Mouse (Mus musculus) inflammation-experienced regulatory T-cells, adult 6 months (primary cell): ENCODE results near the gene Zdhhc22. TPM values are rescaled to one million over a fixed set of nuclear protein-coding genes. Genes with fewer than 3 reads are reported as not detected.
A peak's percentile ranks its signal among the peaks of the same experiment; 100 is the strongest.

Experiments
- ATAC-seq: one replicate; pipeline ENCODE4 v1.8.0; 2017
- polyA plus RNA-seq, 3 experiments: library from polyadenylated mRNA; unstranded; fragments of 100-300 nt; shearing (Covaris generic); gene quantifications; one replicate each; pipeline ENCODE4 v1.2.1; 2017

Zdhhc22 gene
- polyA plus RNA-seq, 3 experiments from 2014 or later, result 0.16 to 0.79 TPM; not detected in 1

DNA sequence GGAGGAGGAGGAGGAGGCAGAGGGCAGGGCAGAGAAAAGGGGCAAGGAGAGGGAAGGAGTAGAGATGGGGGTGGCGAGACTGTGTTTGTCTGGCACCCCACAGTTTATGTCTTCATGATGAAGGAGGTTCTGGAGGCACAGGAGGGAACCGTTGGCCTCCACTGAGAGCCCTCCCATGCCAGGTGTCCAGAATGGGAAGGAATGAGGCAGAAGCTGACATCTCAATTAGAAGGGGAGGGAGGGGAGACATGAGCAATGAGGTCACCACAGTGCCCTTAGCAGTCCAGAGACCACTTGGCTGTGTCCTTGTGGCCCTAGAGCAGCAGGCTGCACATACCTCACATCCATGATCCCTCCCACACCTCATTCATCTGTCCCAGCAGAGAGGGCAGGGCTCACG, 4.5 kb upstream of the Zdhhc22 start:
- no peak for ATAC-seq

DNA sequence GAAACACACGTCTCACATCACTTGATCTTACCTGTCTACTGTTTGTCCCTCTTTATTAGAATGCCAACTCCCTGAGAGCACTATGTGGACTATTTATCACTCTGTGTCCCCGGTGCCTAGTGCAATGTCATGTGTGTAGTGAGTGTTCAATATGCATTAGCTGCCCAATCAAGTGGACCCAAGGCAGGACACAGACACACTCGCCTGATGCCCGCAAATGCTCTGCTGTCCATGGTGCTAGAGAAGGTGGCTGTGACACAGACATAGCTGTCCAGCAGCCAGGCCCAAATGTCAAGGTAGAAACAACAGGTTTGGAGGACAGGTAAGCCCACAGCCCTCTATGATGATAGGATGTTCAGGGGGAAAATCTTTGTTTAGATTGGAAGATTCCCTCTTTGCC, 3.9 kb upstream of the Zdhhc22 start:
- no peak for ATAC-seq

- no peak for ATAC-seq
Measured at GRCm38 (mm10) chr12:86990755-86991110, 503 bp upstream of the Zdhhc22 start.

- no peak for ATAC-seq
Measured at GRCm38 (mm10) chr12:86989378-86989777, 852 bp downstream of the Zdhhc22 start.

DNA sequence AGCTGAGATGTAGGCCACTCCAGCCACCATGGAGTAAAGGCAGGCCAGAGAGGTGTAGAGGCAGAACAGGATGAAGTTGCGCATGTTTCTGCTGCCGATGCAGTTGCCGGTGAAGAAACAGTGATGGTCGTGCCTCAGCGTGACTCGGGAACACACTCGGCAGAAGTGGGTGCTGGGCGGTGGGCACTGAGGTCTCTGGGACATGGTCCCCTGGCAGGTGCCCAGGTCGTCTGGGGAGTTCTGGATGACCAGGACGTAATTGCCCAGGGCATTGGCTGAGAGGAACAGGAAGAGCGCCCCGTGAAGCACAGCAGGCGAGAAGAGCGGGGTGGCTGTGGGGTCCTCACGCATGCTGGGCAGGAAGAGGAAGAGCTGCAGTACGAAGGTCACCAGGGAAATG, 2.0 kb downstream of the Zdhhc22 start:
- no peak for ATAC-seq

DNA sequence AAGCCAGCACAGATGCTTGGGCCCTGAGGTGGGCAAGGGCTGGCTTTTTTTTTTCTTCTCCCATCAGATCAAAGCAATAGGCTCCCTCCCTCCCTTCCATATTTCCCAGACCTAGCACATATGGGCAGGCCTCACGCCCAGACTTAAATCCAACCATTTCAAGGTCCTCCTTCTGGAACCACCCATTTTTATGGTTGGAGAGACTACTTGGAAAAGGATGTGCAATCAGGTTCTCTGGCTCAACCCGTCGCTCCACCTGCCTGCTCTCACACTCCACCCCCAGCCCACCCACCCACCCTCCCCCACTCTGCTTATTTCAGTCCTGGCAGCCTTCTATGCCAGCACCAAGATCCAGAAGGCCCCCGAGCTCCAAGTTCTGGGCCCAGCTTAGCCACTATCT, 3.7 kb downstream of the Zdhhc22 start:
- ATAC-seq, result no peak

GRCm38 (mm10) chr12:86984194-86984555, 6.1 kb downstream of the Zdhhc22 start:
- no peak for ATAC-seq

DNA sequence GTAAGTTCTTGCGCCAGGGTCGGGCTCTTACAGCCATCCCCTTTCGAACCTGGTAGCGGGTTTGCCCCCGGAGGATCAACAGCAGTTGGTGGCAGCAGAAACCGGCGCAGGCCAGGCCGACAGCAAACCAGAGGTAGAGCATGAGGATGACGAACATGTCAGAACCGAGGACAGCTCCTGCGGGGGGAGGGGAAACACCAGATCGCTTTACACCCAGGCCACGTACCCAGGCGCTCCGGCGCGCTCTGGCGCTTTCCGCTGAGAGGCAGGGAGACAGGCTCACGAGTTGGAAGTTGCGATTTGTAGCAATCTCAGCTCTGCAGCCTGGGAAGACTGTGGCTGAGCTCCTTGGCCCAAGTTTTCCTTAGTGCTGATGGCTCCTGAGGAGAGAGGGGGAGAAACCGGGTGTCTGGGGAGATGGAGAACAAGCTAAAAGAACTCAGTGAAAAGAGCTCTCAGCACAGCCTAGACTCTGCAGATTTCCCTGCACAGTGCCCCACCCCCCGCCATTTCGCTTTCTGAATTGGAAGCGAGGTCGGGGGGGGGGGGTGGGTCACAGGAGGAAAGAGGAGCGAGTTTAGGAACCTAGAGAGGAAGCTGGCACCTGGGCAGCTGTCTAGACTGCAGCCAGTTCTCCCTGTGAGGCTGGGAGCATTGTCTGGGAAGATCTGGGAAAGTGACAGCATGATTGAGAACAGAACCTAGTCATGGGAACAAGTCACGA, 6.6 kb downstream of the Zdhhc22 start:
- ATAC-seq, result no peak

- ATAC-seq, result no peak
Measured at GRCm38 (mm10) chr12:86981180-86981579, 9.1 kb downstream of the Zdhhc22 start.

GRCm38 (mm10) chr12:86977833-86978232, 12.4 kb downstream of the Zdhhc22 start:
- no peak for ATAC-seq

- ATAC-seq, result no peak
Measured at GRCm38 (mm10) chr12:86976511-86977168, 13.6 kb downstream of the Zdhhc22 start.

- no peak for ATAC-seq
Measured at GRCm38 (mm10) chr12:86975761-86976160, 14.5 kb downstream of the Zdhhc22 start.

GRCm38 (mm10) chr12:86974387-86975288, 15.6 kb downstream of the Zdhhc22 start:
- no peak for ATAC-seq

GRCm38 (mm10) chr12:86973706-86974105, 16.5 kb downstream of the Zdhhc22 start:
- ATAC-seq, result no peak

GRCm38 (mm10) chr12:86973216-86973615, 17.0 kb downstream of the Zdhhc22 start:
- ATAC-seq, result no peak

GRCm38 (mm10) chr12:86971089-86971488, 19.1 kb downstream of the Zdhhc22 start:
- ATAC-seq, result peak; percentile 56

GRCm38 (mm10) chr12:86969220-86969601, 21.0 kb downstream of the Zdhhc22 start:
- no peak for ATAC-seq

DNA sequence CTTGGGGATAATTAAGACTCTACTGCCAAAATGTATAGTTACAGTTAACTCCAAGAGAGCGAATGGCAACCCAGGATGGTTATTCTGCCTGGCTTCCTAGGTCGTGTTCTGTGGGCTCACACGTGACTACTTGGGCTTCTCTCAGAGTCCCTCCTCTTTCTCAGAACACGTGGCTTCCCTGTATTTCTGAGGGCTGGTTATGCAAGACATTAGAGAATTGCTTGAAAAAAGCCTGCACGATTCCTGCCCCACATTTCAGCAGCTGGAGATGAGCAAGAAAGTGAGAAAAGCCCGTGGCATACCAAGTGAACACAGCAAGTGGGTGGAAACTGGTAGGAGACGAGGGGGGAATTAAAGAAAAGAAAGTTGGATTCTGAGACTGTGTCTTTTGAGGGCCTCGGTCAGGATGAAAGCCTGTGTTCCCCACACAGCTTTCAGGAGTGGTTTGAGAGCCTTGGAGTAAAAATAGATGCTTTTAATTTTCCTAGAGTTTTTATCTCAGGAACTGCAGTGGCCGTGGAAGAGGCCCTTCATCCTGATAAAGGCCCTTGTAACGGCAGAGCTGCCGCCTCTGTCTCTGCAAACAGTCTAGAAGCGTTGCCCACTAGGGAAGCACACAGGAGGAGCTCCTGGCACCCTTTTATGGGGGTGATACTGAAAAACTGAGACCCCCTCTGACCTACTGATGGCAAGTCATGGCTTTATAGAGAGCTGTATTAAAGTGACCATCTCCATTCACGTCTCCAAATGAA, 21.6 kb downstream of the Zdhhc22 start:
- ATAC-seq, result no peak

- ATAC-seq, result no peak
Measured at GRCm38 (mm10) chr12:86965237-86965799, 24.9 kb downstream of the Zdhhc22 start.

DNA sequence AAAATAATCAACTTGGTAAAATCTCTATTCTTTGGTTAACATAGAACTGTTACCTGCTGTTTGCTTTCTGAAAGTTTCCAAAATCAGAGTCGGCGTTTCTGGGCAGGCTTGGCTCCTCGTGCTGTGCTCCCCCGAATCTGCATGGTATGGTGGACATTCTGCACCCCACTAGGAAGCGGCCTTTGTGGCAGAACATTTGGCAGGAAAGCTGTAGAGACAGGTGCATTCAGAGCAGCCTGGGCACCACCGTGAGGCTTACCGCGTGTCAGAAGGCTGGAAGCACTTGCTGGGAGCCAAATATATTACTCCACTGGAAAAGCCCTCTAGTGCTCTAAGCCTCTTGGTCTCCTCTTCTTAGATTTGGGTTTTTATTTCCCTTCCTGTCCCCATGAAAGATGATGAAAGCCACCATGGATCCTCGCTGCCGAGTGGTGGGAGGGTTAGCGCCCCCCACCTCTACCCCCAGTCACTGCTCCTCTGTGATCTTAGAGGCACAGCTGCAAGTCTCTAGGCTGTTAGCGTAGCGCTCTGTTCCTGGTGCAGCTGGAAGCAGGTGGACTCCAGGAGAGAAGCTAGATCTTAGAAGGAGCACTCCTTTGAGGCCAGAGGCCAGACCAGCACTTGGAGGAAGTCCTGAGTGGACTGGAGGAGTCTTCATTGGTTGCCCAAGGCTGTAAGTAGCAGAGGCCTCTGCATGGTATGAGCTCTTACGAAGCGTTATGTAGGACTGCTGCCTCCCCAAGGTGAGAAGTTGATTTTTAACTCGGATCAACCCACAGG, 25.8 kb downstream of the Zdhhc22 start:
- no peak for ATAC-seq

DNA sequence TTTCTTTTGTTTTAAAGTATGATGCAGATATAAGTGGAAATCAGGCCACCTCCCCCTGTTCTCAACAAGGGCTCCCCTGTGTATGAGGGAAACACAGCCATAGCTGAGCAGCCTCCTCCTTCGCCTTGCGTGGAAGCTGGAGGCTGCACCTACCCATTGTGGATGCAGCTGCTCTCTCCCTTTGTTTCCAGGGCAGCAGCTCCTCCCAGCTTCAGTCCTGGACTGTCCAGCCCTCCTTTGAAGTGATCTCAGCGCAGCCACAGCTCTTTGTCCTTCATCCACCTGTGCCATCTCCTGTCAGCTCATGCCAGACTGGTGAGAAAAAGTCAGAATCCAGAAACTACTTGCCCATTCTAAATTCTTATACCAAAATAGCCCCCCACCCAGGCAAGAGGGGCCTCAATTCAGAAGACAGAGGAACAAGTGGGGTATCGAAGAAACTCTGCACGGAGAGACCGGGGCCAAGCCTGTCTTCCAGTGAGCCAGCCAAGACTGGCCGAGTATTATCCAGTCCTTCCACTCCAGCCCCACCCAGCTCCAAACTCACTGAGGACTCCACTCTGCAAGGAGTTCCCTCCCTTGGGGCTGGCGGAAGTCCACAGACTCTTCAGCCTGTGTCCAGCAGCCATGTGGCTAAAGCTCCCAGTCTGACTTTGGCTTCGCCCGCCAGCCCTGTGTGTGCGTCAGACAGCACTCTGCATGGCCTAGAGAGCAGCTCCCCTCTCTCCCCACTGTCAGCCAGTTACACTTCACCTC, 28.5 kb downstream of the Zdhhc22 start:
- no peak for ATAC-seq
